Mouse (Mus musculus) thymus, postnatal 0 days (tissue): Measurements from ENCODE around the gene Fbf1. TPM values are rescaled to one million over a fixed set of nuclear protein-coding genes. Genes with fewer than 3 reads are reported as not detected.

Source experiments
- DNase-seq: peaks from one replicate; pipeline ENCODE4 v3.0.0-alpha.2; 2015; ENCODE audit warnings: low spot score
- polyA plus RNA-seq: library from polyadenylated mRNA; unstranded; fragments of >200 nt; fragmentation: Nextera tagmentation; extraction: Ambion mirVana; gene quantifications from 2 replicates; pipeline ENCODE4 v1.2.1, GENCODE M21; 2015

Gene Fbf1
- polyA plus RNA-seq, 1 experiment from 2014 or later, result 12.0 TPM

DNA sequence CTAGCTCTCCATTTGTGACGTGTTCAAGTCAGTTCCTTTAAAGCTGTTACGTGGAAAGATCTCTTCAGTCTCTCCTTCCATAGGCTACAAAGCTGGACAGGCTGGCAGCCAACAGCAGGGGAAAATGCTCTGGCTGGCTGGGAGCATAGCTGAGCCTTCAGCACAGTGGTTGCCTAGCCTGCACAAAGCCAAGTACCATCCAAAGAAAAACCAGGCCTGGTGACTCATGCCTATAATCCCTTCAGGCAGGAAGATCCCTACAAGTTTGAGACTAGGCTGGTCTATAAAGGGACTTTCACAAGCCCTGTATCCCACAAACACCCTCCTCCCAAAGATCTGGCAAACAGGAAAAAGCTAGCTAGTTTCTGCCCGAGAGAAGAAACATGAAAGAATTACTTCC lies 17.9 kb upstream of the Fbf1 start:
- DNase-seq, result no peak

GRCm38 (mm10) chr11:116178411-116179121 lies 10.6 kb upstream of the Fbf1 start:
- no peak for DNase-seq

DNA sequence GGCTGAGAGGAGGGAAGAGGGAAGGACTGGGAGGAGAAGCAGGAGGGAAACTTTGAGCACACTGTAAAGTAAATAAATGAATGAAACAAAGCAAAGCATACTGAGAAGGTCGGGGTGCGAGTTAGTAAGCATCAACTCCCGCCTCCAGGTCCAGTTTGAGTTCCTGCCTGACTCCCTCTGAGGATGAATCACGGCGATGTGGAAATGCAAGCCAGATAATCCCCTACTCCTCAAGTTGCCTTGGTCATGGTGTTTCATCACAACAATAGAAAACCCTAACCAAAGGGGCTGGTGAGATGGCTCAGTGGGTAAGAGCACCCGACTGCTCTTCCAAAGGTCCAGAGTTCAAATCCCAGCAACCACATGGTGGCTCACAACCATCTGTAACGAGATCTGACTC lies 8.0 kb upstream of the Fbf1 start:
- no peak for DNase-seq

DNA sequence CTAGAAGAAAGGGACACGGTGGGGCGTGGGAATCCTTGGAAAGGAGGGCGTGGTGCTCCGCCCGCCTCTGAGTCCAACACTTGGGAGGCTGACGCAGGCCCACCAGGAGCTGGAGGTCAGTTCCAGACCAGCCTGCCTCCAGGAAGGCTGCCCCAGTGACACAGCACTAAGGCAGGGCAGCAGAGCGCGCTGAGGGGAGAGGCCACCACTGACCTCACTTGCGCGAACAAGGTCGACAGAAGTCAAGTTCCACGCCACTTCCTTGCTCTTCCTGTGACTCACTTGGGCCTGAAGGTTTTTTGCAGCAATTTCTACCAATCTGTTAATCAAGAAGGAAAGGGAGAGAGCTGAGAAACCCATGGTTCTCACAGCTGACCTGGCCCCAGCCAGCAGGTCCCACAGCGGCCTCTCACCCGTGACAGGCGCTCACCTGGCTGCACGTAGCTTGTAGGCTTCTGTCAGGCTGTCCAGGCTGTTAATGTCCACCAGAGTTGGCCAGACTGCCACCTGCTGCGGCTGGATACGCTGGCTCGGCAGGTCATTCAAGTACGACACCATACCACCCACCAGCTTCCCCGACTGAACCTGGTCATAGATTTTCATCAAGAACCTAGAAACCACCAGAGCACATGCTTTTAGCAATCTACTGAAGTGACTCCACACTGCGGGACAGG lies 6.9 kb upstream of the Fbf1 start:
- DNase-seq, result no peak

DNA sequence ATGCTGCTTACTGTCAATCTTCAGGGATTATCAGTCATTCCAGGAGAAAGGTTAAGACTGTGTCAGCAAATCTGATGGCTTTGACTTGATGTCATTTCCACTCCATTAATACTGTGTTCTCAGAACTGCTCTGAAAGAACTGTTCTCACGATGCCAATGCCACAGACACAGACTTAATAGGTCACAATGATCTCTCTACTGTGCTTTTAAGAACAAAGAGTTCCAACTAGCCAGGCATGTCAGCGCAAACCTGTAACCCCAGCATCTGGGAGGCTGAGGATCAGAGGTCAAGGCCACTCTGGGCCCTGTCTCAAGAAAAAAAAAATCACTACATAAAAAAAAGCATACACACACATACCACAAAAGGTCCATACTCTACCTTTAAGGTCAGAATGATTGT lies 4.0 kb upstream of the Fbf1 start:
- no peak for DNase-seq

DNA sequence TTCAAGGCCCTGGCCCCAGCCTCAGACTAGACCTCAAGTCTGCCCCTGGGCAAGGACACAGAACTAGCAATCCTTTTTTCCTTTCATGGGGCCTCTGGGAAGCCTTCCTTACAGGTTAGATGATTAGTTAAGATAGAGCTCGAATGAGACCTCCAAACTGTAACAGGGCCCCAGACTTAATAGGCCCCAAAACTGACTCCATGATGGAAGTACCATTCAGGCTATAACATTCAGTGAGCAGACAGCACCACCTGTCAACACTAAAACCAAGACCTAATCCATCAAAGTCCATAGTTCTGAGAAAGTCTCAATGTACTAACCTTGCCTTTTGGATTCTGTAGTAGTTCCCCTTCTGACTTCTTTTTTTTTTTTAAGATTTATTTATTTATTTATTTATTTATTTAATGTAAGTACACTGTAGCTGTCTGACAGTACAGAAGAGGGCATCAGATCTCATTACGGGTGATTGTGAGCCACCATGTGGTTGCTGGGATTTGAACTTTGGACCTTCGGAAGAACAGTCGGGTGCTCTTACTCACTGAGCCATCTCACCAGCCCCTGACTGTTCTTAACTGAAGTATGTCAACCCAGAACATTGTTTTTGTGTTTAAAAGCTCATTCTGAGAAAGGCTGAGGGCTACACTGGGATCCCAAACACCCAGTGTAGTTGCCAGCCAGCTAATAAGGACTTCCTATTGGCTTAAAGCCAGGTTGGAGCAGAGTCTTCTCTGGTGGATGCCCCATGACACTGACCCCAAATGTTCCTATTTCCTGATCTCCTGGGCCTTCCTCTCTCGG lies 2.2 kb upstream of the Fbf1 start:
- no peak for DNase-seq

DNA sequence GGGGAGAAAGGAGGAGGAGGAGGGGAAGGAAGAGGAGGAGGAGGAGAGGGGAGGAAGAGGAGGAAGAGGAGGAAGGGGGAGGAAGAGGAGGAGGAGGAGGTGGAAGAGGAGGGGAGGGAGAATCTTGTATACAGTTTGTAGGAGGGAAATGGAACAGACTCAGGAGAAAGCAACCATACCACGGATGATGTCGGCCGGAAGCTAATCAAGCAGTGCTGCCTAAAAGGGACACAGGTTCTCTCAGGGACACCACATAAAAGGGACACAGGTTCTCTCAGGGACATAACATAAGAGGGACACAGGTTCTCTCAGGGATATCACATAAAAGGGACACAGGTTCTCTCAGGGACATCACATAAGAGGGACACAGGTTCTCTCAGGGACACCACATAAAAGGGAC lies 1.2 kb upstream of the Fbf1 start:
- DNase-seq, result no peak

DNA sequence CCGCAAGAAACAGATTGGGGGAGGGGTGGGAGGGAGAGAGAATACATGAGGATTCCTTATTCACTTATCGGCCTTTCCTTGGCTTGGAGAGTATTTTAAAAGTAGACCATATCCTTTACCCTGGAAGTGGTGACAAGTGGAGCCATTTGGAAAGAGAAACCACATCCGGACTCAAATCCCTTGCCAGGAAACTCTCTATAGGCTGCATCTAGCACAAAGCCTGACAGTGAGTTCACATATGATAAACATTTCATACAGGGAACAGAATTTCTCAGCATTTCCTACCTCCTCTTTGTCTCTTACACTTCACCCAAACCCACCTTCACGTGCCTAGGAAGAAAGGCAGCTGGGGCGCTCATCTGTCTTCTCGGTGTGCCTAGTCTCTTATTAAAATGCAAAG lies 734 bp downstream of the Fbf1 start:
- peak; percentile 42 for DNase-seq

DNA sequence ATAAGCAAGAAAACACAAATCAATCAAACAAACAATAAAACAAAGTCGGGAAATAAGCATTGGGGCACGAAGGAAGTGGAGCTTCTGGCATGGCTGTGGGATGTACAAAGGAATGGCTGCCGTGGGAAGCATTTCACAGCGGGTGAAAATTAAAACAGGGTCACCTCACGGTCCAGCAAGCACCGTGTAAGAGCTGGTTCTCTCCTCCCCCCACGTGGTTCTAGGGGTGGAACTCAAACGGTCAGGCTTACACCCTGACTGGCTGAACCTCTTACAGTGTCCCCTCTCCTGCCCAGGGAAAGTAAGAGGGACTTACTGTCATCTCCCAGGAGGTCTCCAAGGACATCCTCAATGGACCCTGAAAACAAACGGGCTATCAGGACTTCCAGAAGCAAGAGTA lies 5.0 kb downstream of the Fbf1 start:
- no peak for DNase-seq

DNA sequence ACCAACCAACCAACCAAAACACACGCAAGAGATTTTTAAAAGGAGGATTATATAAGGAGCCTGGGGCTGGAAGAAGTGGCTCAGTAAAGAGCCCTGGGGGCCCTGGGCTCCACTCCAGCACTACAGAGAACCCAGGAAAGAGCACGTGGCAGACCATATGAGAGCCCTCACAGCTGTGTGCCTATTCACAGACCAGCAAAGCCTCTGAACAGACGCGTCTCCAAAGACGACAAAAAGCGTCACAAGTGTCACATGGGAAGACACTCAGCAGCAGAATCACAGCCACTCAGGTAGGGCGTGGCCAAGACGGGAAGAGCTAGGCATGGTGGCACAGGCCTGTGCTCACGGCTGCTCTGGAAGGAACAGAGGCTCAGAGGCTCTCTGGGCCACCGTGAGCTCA lies 5.8 kb downstream of the Fbf1 start:
- DNase-seq, result peak; percentile 24

GRCm38 (mm10) chr11:116161312-116161711 lies 6.7 kb downstream of the Fbf1 start:
- DNase-seq, result no peak

GRCm38 (mm10) chr11:116150960-116151359 lies 17.0 kb downstream of the Fbf1 start:
- DNase-seq, result no peak

GRCm38 (mm10) chr11:116149341-116149740 lies 18.6 kb downstream of the Fbf1 start:
- DNase-seq, result no peak

DNA sequence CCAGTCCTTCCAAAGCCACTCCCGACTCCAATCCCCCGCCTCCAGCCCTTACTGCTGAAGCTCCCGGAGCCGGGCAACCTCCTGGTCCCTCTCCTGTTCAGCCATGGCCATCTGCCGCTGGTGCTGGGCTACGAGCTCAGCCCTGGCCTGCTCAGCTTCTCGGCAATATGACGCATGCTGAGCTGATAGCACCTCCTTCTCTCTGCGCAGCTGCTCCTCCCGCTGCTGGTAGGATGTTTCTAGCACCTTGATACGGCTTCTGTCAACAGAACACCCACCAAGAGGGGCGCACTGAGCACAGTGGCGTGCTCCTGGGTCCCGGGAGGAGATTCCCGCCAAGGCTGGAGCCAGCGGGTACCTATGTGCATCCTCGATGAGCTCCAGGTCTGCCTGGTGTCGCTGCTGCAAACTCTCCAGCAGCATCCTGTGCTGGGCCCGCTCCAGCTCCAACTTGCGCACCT lies 19.2 kb downstream of the Fbf1 start:
- no peak for DNase-seq

DNA sequence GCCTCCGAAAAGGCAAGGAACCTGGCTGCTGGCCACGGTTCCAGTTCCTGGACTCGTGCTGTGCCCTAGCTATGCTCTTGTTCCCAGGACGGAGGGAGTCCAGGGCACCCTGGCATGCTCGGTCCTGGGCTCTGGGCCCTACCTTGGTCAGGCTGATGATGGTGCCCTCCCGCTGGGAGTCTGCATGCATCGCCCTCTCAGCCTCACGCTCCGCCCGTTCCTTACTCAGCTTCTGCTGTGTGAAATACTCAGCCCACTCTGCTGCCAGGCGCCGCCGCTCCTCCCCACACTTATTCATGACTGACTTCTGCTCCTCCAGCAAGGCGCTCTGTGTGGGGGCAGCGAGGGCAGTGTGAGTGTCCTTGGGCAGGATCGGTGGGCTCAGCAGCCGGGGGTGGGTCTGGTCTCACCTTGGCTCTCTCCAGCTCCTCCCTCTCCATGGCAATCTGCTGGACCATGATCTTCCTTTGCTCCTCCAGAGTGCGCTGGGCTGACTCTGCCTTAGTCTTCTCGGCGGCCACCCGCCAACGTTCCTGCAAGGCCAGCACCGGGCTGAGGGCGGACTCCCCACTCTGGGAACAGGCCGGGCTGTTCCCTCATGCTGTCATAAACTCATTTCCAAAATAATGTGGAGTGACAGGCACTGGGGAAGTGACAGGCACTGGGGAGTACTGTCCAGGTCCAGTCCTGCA lies 21.5 kb downstream of the Fbf1 start:
- DNase-seq, result no peak

GRCm38 (mm10) chr11:116145481-116146293 lies 22.3 kb downstream of the Fbf1 start:
- no peak for DNase-seq

GRCm38 (mm10) chr11:116143468-116143867 lies 24.5 kb downstream of the Fbf1 start:
- DNase-seq, result no peak

GRCm38 (mm10) chr11:116142211-116142991 lies 25.6 kb downstream of the Fbf1 start:
- no peak for DNase-seq

DNA sequence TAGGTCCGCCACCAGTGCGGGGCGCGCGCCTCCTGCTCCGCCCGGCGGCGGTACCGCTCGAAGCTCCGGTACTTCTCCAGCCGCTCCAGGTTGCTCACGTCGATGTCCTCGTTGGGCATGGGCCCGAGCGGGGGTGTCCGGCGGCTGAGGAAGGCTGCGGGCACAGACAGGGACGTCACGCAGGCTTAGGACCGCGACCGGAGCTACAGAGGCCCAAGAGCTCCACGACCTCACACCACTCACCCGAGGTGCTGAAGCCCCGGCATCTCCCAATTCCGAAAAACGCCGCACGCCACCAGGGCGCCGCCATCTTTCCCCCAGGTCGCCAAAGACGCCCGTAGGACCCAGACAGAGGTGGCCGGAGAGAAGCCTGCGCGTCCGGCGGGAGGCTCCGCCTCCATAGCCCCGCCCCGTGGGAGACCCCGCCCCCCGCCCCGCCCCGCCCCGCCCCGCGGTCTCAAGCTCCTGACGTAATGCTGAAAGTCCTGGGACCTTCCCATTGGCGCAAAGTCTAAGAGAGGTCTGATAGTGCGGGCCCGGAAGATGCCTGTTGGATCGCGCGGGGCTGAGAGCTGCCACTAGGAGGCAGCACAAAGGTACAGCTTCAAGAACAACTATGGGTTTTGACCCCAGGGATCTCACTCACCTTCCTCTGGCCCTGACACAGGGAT lies 29.4 kb downstream of the Fbf1 start, which contains the start of gene Mrpl38:
Gene Mrpl38 (minus strand): TSS at position 401 of the 671 bp plus-strand sequence.
- DNase-seq, result peak; percentile 96
